Mouse (Mus musculus) hindbrain, embryonic 12.5 days (tissue): ENCODE measurements at regions not wholly inside any gene's neighbourhood (a gene's known extent, or its start where the extent isn't known, plus 50 kb on each side); places are given as distances from the start of the nearest gene placed in this dataset.

Experiments
- ATAC-seq: fragments of 200-750 bp; cut with Nextera tagmentation; 2 replicates; pipeline ENCODE4 v1.8.0; 2017; ENCODE audit warnings: moderate TSS enrichment; ENCODE audit not compliant: low FRiP score
- H3K27ac ChIP-seq: fragments of 300-500 bp; sonication (generic); 2 replicates; pipeline ENCODE4 v1.5.1; 2016; ENCODE audit warnings: mild to moderate bottlenecking
- H3K27me3 ChIP-seq: fragments of 300-500 bp; sonication (generic); 2 replicates; pipeline ENCODE4 v1.6.1; 2016; ENCODE audit warnings: mild to moderate bottlenecking
- H3K36me3 ChIP-seq: fragments of 300-500 bp; sonication (generic); 2 replicates; pipeline ENCODE4 v1.6.1; 2016; ENCODE audit warnings: mild to moderate bottlenecking
- H3K4me1 ChIP-seq: fragments of 300-500 bp; sonication (generic); 2 replicates; pipeline ENCODE4 v1.6.1; 2016
- H3K4me2 ChIP-seq: fragments of 300-500 bp; sonication (generic); replicated peaks from 2 replicates; pipeline ENCODE4 v1.6.1; 2016; ENCODE audit warnings: mild to moderate bottlenecking
- H3K4me3 ChIP-seq: fragments of 300-500 bp; sonication (generic); 2 replicates; pipeline ENCODE4 v1.5.1; 2016; ENCODE audit warnings: mild to moderate bottlenecking
- H3K9ac ChIP-seq: fragments of 300-500 bp; sonication (generic); 2 replicates; pipeline ENCODE4 v1.6.1; 2016; ENCODE audit warnings: mild to moderate bottlenecking, moderate library complexity
- H3K9me3 ChIP-seq: fragments of 300-500 bp; sonication (generic); replicated peaks from 2 replicates; pipeline ENCODE4 v1.6.1; 2016; ENCODE audit warnings: mild to moderate bottlenecking
- WGBS: fragments of 180-500 bp; shearing (Covaris S2); methylation state at CpG from one replicate; pipeline ENCODE4 v1.1.7; 2016; 5-methylcytosine and 5-hydroxymethylcytosine counted together

- 61% methylated on average over 1 of the region's 1 CpGs for WGBS
- H3K36me3 ChIP-seq: no peaks in the 10 kb centered on the region
Measured at GRCm38 (mm10) chr2:178854012-178854411, 423.7 kb downstream of the Cdh26 start.

DNA sequence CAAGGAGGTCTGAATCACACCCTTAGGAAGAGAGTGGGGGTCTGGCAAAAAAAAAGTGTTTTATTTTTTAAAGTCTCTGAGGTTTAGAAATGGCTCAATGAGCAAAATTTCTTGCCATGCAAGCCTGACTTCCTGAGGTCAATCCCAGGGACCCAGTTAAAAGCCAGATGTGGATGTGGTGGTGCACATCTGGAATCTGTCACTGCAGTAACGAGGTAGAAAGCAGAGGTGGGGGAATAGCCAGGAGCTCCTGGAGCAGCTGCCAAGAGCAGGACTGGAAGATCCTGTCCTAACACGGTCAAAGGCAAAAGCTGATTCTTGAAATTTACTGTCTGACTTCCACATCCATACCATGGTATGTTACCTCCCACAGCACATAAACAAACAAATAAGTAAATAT lies 424.4 kb downstream of the Cdh26 start:
- no peak overlapping the region for H3K27ac ChIP-seq
- no peaks in the 10 kb centered on the region for H3K9me3 ChIP-seq
- no peak overlapping the region for H3K4me2 ChIP-seq
- peaks cover 32% of the 10 kb centered on the region for H3K4me1 ChIP-seq
- no peak for ATAC-seq
- H3K9ac ChIP-seq: no peak overlapping the region
- H3K27me3 ChIP-seq: no peaks in the 10 kb centered on the region
- no peaks in the 10 kb centered on the region for H3K36me3 ChIP-seq
- no peak overlapping the region for H3K4me3 ChIP-seq
- WGBS: 57% methylated on average over 2 of the region's 2 CpGs

More at GRCm38 (mm10) chr2:178854012-178854411, 423.7 kb downstream of the Cdh26 start:
- no peaks in the 10 kb centered on the region for H3K9me3 ChIP-seq
- H3K4me1 ChIP-seq: peaks cover 32% of the 10 kb centered on the region
- H3K4me2 ChIP-seq: no peak overlapping the region
- no peak overlapping the region for H3K9ac ChIP-seq
- no peaks in the 10 kb centered on the region for H3K27me3 ChIP-seq
- ATAC-seq: no peak
- H3K27ac ChIP-seq: peak overlapping the region; percentile 52
- H3K4me3 ChIP-seq: no peak overlapping the region

DNA sequence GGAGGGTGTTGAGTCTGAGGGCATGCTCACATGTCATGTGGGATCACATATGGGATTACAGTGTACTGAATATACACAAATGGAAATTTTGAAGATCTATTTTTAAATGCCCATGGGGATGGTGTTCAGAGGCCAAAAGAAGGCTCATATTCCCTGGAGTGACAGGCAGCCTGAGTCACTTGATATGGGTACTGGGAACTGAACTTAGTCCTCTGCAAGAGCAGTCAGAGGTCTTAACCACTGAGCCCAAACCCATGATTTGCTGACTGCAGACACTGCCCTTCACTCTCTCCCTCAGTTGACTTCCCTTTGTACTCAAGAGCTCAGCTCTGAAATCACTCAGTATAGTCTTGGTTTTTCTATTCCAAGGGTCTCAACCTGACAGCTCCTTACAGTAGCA lies 432.3 kb downstream of the Cdh26 start:
- Histone ChIP-seq H3K27ac (no peak overlapping the region), H3K36me3 (no peaks in the 10 kb centered on the region), H3K4me1 (no peaks in the 10 kb centered on the region), H3K4me3 (no peak overlapping the region), H3K9me3 (no peaks in the 10 kb centered on the region), H3K27me3 (no peaks in the 10 kb centered on the region), H3K4me2 (no peak overlapping the region), H3K9ac (no peak overlapping the region)
- no peak for ATAC-seq

- no peak for ATAC-seq
- H3K36me3 ChIP-seq: no peaks in the 10 kb centered on the region
- WGBS: 67% methylated on average over 3 of the region's 3 CpGs
- H3K9ac ChIP-seq: no peak overlapping the region
- no peak overlapping the region for H3K4me2 ChIP-seq
- no peaks in the 10 kb centered on the region for H3K9me3 ChIP-seq
- no peaks in the 10 kb centered on the region for H3K27me3 ChIP-seq
- H3K4me1 ChIP-seq: no peaks in the 10 kb centered on the region
- no peak overlapping the region for H3K4me3 ChIP-seq
- no peak overlapping the region for H3K27ac ChIP-seq
Measured at GRCm38 (mm10) chr2:178867086-178867485, 436.8 kb downstream of the Cdh26 start.

- no peaks in the 10 kb centered on the region for H3K9me3 ChIP-seq
- 84% methylated on average over 3 of the region's 3 CpGs for WGBS
- ATAC-seq: no peak
- no peak overlapping the region for H3K4me2 ChIP-seq
- no peaks in the 10 kb centered on the region for H3K36me3 ChIP-seq
- H3K4me3 ChIP-seq: no peak overlapping the region
- no peaks in the 10 kb centered on the region for H3K4me1 ChIP-seq
- no peaks in the 10 kb centered on the region; the same call in 1 of the 2 replicates for H3K27me3 ChIP-seq
- H3K9ac ChIP-seq: no peak overlapping the region
- H3K27ac ChIP-seq: no peak overlapping the region
Measured at GRCm38 (mm10) chr2:178869160-178869559, 438.8 kb downstream of the Cdh26 start.

DNA sequence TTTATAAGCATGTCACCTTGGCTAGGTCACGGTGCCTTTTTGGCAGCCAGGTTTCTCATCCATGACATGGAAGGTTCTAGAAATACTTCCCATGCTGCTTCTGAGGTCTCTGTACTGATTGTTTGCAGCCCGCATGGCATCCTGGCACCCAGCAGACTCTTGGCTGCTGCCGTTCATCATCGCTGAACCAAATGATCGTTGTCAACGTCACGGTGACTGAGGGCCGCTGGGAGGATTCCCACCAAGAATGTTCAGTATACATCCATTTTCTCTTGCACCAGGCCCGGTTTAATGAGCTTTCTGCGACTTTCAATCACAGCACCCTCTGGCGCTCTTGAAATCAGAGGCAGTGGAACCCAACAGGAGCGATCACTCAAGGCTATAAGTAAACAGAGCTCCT lies 448.1 kb downstream of the Cdh26 start:
- H3K9me3 ChIP-seq: no peaks in the 10 kb centered on the region
- no peak overlapping the region for H3K4me2 ChIP-seq
- H3K27me3 ChIP-seq: no peaks in the 10 kb centered on the region; the same call in 1 of the 2 replicates
- no peak overlapping the region for H3K9ac ChIP-seq
- ATAC-seq: no peak
- H3K4me3 ChIP-seq: no peak overlapping the region
- WGBS: 89% methylated on average over 12 of the region's 12 CpGs
- H3K4me1 ChIP-seq: no peaks in the 10 kb centered on the region
- H3K36me3 ChIP-seq: no peaks in the 10 kb centered on the region
- no peak overlapping the region for H3K27ac ChIP-seq

DNA sequence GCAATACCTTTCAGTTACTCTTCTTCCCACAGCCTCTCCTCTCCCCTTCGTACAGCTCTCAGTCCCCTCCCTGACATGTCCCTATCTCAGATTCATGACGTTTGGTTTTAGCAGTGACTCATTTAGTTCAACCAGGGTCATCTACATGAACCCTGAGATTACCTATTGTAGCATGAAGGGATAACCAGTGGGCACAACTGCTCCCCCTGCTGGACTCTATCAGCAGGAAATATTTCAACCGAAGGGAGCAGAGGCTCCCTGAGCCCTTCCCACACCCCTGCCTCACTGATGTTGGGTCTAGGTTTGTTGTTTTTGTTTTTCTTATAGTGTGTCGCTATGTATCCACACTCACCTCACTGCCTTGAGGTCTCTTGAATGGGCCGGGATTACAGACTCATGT lies 455.4 kb downstream of the Cdh26 start:
- Histone ChIP-seq H3K9ac (no peak overlapping the region), H3K27me3 (no peaks in the 10 kb centered on the region), H3K4me1 (no peaks in the 10 kb centered on the region), H3K36me3 (no peaks in the 10 kb centered on the region), H3K4me2 (no peak overlapping the region), H3K27ac (no peak overlapping the region), H3K4me3 (no peak overlapping the region), H3K9me3 (no peaks in the 10 kb centered on the region)
- WGBS: 52% methylated on average over 5 of the region's 5 CpGs
- no peak for ATAC-seq

DNA sequence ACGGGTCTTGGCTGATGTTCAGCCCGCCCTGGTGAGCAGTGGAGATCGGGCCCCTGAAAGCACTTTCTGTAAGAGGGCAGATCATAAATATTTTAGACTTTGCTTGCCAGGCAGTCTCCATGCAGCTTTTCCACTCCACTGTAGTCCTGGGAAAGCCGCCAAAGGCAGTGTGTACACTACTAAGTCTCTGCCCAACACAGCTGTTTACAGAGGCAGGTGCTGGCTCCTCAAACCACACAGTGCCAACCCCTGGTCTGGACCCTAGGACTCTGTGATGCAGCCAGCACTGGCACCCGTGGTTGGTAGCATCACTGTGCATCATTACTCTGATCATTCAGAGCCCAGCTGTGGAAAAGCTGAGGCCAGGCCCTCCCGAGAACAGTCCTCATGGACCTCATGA lies 458.4 kb downstream of the Cdh26 start:
- ATAC-seq: no peak
- WGBS: 79% methylated on average over 6 of the region's 6 CpGs
- H3K27ac ChIP-seq: no peak overlapping the region

DNA sequence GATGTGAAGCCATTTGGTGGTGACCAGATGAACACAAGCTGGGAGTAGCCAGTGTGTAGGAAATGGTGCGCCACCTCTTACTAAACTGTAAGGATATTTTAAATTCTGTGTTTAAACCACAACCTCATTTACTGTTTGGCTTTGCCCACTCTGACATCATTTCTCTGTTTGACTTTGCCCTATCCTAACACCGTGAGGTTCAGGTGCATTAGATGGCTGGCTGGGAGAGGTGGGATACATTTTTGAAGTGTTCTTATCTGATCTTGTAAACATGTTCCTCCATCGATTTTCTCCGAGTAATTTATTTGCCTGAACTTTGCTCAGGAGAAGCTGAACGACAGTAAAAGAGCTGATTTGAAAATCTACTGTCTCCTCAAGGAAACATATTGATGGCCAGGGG lies 472.1 kb downstream of the Cdh26 start:
- Histone ChIP-seq H3K9me3 (no peaks in the 10 kb centered on the region), H3K9ac (no peak overlapping the region), H3K4me3 (no peak overlapping the region), H3K4me1 (no peaks in the 10 kb centered on the region), H3K27me3 (no peaks in the 10 kb centered on the region), H3K4me2 (no peak overlapping the region), H3K36me3 (no peaks in the 10 kb centered on the region), H3K27ac (no peak overlapping the region)
- no peak for ATAC-seq
- WGBS: 88% methylated on average over 5 of the region's 5 CpGs

More for the DNA sequence above, 458.4 kb downstream of the Cdh26 start:
- Histone ChIP-seq H3K36me3 (no peaks in the 10 kb centered on the region), H3K4me3 (no peak overlapping the region), H3K4me2 (no peak overlapping the region), H3K4me1 (no peaks in the 10 kb centered on the region), H3K9me3 (no peaks in the 10 kb centered on the region), H3K9ac (no peak overlapping the region), H3K27me3 (no peaks in the 10 kb centered on the region)

DNA sequence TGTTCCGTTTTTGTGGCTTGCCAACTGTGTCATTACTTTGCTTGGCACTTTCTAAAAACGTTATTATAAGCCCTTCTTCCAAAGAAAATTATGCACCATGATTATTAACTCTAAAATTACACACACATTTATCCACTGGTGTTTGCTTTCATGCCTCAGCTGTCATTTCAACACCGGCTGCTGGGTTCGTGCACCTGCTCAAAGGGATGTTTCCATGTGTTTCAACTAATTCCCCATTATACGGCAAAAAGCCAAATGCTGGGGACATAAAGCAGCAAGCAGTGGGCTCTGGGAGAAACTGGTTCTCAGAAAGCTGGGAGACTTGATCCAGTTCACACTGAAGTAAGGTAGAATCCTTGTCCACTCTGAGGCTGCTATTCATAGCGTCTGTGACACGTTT lies 479.0 kb downstream of the Cdh26 start:
- H3K36me3 ChIP-seq: no peaks in the 10 kb centered on the region
- no peaks in the 10 kb centered on the region for H3K4me1 ChIP-seq
- no peaks in the 10 kb centered on the region for H3K9me3 ChIP-seq
- H3K9ac ChIP-seq: no peak overlapping the region
- H3K4me3 ChIP-seq: no peak overlapping the region
- no peak overlapping the region for H3K4me2 ChIP-seq
- 80% methylated on average over 7 of the region's 7 CpGs for WGBS
- H3K27me3 ChIP-seq: no peaks in the 10 kb centered on the region
- H3K27ac ChIP-seq: no peak overlapping the region
- no peak for ATAC-seq

- Histone ChIP-seq H3K4me2 (no peak overlapping the region), H3K4me3 (no peak overlapping the region), H3K9me3 (no peaks in the 10 kb centered on the region), H3K4me1 (peaks cover 2% of the 10 kb centered on the region), H3K27me3 (no peaks in the 10 kb centered on the region), H3K27ac (no peak overlapping the region), H3K9ac (no peak overlapping the region), H3K36me3 (no peaks in the 10 kb centered on the region)
- WGBS: 78% methylated on average over 3 of the region's 3 CpGs
- no peak for ATAC-seq
Measured at GRCm38 (mm10) chr2:178911646-178912045, 481.3 kb downstream of the Cdh26 start.

- 69% methylated on average over 6 of the region's 6 CpGs for WGBS
Measured at GRCm38 (mm10) chr2:178916316-178917033, 486.1 kb downstream of the Cdh26 start.

GRCm38 (mm10) chr2:178924456-178925115 lies 494.3 kb downstream of the Cdh26 start:
- Histone ChIP-seq H3K27ac (no peak overlapping the region), H3K9me3 (no peaks in the 10 kb centered on the region), H3K27me3 (no peaks in the 10 kb centered on the region), H3K9ac (no peak overlapping the region), H3K4me1 (peaks cover 7% of the 10 kb centered on the region; the same call in 1 of the 2 replicates), H3K4me2 (no peak overlapping the region), H3K4me3 (no peak overlapping the region), H3K36me3 (no peaks in the 10 kb centered on the region)
- WGBS: 70% methylated on average over 4 of the region's 4 CpGs
- no peak for ATAC-seq

More at GRCm38 (mm10) chr2:178916316-178917033, 486.1 kb downstream of the Cdh26 start:
- Histone ChIP-seq H3K4me3 (no peak overlapping the region), H3K36me3 (no peaks in the 10 kb centered on the region), H3K9ac (no peak overlapping the region), H3K27ac (no peak overlapping the region), H3K4me2 (no peak overlapping the region), H3K4me1 (peaks cover 8% of the 10 kb centered on the region), H3K9me3 (no peaks in the 10 kb centered on the region), H3K27me3 (no peaks in the 10 kb centered on the region)
- 0 out of 2 replicates have a peak, but pooled peaks have one; percentile 58 for ATAC-seq
